Mouse (Mus musculus): ENCODE results near the gene R3hdm4.

GRCm38 (mm10) chr10:79877174-79877573 is 43.8 kb downstream of the R3hdm4 start:
- no peak for TF ChIP-seq GATA1 (IDR thresholded peaks at IDR 0.05; ENCODE audit: low read length)
- no peak for TF ChIP-seq TAL1 (IDR thresholded peaks at IDR 0.05; ENCODE audit: low read length)
